In genomic region chr17:46975183-46975582, GRCm38 (mm10) we compare ENCODE assay signal across 10 mouse cellular contexts. TPM values are rescaled to one million over a fixed set of nuclear protein-coding genes. Genes with fewer than 3 reads are reported as not detected.
DNase-seq lines count a peak whose midpoint lies in the region; ATAC-seq and TF ChIP-seq lines count a peak whose summit lies in the region.
"Had no signal": no experiment of that assay in that cellular context is flagged by ENCODE, and none has a peak within 500 bp of the region (broad histone marks: within the 10 kb centered on the region; RNA-seq: fewer than 3 reads in every experiment).

No protein-coding gene starts in this region.

- peak; percentile 78 to 91 for TF ChIP-seq CTCF in CH12.LX (conservative IDR thresholded peaks at IDR 0.05 in 1 of 2, IDR thresholded peaks at IDR 0.05 in 1 of 2; ENCODE audit: low read depth in 2 of 2, low read length in 2 of 2)

- no peaks in the 10 kb centered on the region for H3K27me3 ChIP-seq in CH12.LX (replicated peaks)
- H3K27me3 ChIP-seq: embryonic facial prominence, embryonic 13.5 days; limb, embryonic 13.5 days had no signal

- H3K27ac ChIP-seq in CH12.LX (ENCODE audit: insufficient read depth, low read depth), result no peak overlapping the region
- H3K27ac ChIP-seq: embryonic facial prominence, embryonic 13.5 days; limb, embryonic 13.5 days had no signal

- ATAC-seq in erythroblast, adult 5-6 weeks (replicated peaks; ENCODE audit: low FRiP score, poor library complexity, severe bottlenecking), result peak; percentile 88

- peaks cover 91 to 97% of the 10 kb centered on the region in 2 experiments for H3K36me3 ChIP-seq in CH12.LX (replicated peaks in 1 of 2; ENCODE audit: control insufficient read depth in 1 of 2, insufficient read depth in 1 of 2, low read length in 1 of 2)

- H3K4me2 ChIP-seq in CH12.LX (ENCODE audit: insufficient read depth, low read depth, poor library complexity, severe bottlenecking), result no peak overlapping the region
- H3K4me2 ChIP-seq: embryonic facial prominence, embryonic 13.5 days; limb, embryonic 13.5 days had no signal

- H3K4me1 ChIP-seq in CH12.LX (ENCODE audit: control insufficient read depth in 1 of 2, insufficient read depth in 2 of 2), result no peaks in the 10 kb centered on the region
- H3K4me1 ChIP-seq: embryonic facial prominence, embryonic 13.5 days; limb, embryonic 13.5 days had no signal

- DNase-seq in heart, adult 8-10 months (ENCODE audit: low spot score), result peak; percentile 40
- DNase-seq in heart, postnatal 25 days (ENCODE audit: low spot score), result no peak
- DNase-seq in CH12.LX (ENCODE audit: extremely low read depth), result peak; percentile 58
- peak; percentile 67 to 71 for DNase-seq in adrenal gland, postnatal 36 days
- peak; percentile 26 for DNase-seq in layer of hippocampus, adult 9-10 months (ENCODE audit: low spot score)
- peak; percentile 13 to 44 for DNase-seq in monocyte, adult 2 months (ENCODE audit: low read depth in 1 of 2, low spot score in 2 of 2)
- DNase-seq in testis, postnatal 14 days (ENCODE audit: low spot score), result peak; percentile 19

- H3K79me2 ChIP-seq in CH12.LX (replicated peaks; ENCODE audit: control insufficient read depth, extremely low read depth, insufficient read depth, poor library complexity, severe bottlenecking), result no peaks in the 10 kb centered on the region

- no peak overlapping the region for H3K9ac ChIP-seq in CH12.LX (ENCODE audit: insufficient read depth, low read depth)
- H3K9ac ChIP-seq: embryonic facial prominence, embryonic 13.5 days; limb, embryonic 13.5 days had no signal

- dilution Hi-C loops in CH12.LX (cut with MboI; ENCODE audit: extremely low pct_ligation_motif_present, extremely low pct_unique_long_range_greater_than_20kb, low sequenced_read_pairs), result no loop called here

- no peak for TF ChIP-seq POLR2A in CH12.LX (IDR thresholded peaks at IDR 0.05; ENCODE audit: low read depth, low read length)

- in situ Hi-C loops in CH12.LX (cut with MboI; ENCODE audit: low pct_ligation_motif_present, low pct_unique_long_range_greater_than_20kb, low sequenced_read_pairs), result loop anchor here (25.0 kb wide), 1 partner anchor 738 kb away; the partner anchor contains the start of genes Polr1c and Yipf3

- H3K4me3 ChIP-seq in CH12.LX (replicated peaks in 1 of 3; ENCODE audit: low read depth in 2 of 3, low read length in 2 of 3, poor library complexity in 1 of 3), result no peak overlapping the region
- H3K4me3 ChIP-seq: embryonic facial prominence, embryonic 13.5 days; limb, embryonic 13.5 days had no signal

- TF ChIP-seq RAD21 in CH12.LX (IDR thresholded peaks at IDR 0.05; ENCODE audit: low read depth, low read length), result peak; percentile 70

- intact Hi-C loops in heart, postnatal 25 days (cut with DNase I), result no loop called here

- peaks cover 9% of the 10 kb centered on the region for H3K9me3 ChIP-seq in CH12.LX (replicated peaks; ENCODE audit: low read length)

- no peak for TF ChIP-seq EP300 in CH12.LX (IDR thresholded peaks at IDR 0.05; ENCODE audit: low read length)

TF ChIP-seq in CH12.LX, 34 proteins besides CTCF, POLR2A, EP300 and RAD21:
- TF ChIP-seq MEF2A (IDR thresholded peaks at IDR 0.05; ENCODE audit: borderline replicate concordance, low read depth, low read length) (no peak), NELFE (IDR thresholded peaks at IDR 0.05; ENCODE audit: low read depth, low read length) (no peak), ZKSCAN1 (IDR thresholded peaks at IDR 0.05; ENCODE audit: borderline replicate concordance, low read depth, low read length) (no peak), USF2 (conservative IDR thresholded peaks at IDR 0.05; ENCODE audit: low read depth, low read length) (no peak), TBP (conservative IDR thresholded peaks at IDR 0.05; ENCODE audit: low read depth, low read length) (no peak), UBTF (IDR thresholded peaks at IDR 0.05; ENCODE audit: low read depth, low read length) (no peak), MXI1 (IDR thresholded peaks at IDR 0.05; ENCODE audit: low read depth, low read length) (0 out of 2 replicates have a peak, but pooled peaks have one; percentile 35), ZMIZ1 (IDR thresholded peaks at IDR 0.05; ENCODE audit: low read depth, low read length) (no peak), ETS1 (conservative IDR thresholded peaks at IDR 0.05; ENCODE audit: low read depth, low read length) (no peak), MYC (IDR thresholded peaks at IDR 0.05; ENCODE audit: low read depth, low read length) (peak; percentile 70; the same call in 1 of the 2 replicates), IRF4 (IDR thresholded peaks at IDR 0.05; ENCODE audit: low read depth, low read length) (no peak), MAZ (IDR thresholded peaks at IDR 0.05; ENCODE audit: low read depth, low read length) (no peak), SMC3 (IDR thresholded peaks at IDR 0.05; ENCODE audit: low read depth, low read length) (peak; percentile 51), MAX (IDR thresholded peaks at IDR 0.05; ENCODE audit: low read length) (no peak)

RNA-seq across cellular contexts. Expression of gene Ubr2, which starts 35.2 kb away (rescaled TPM):
- total RNA-seq in heart, adult 8-10 months (2022), result 10 to 100 TPM; 78.8 to 87.7 (median 82.8) TPM
- 10 to 100 TPM; 65.7 to 73.5 TPM for total RNA-seq in heart, postnatal 25 days (2021)
- 32.2 and 39.6 TPM in 2 replicates for total RNA-seq in CH12.LX (2012; rRNA removed)
- total RNA-seq in CH12.LX (2014; rRNA removed), result 19.5 and 20.4 TPM in 2 replicates
- polyA plus RNA-seq in CH12.LX (2012; ENCODE audit: insufficient read length, low read depth), result 50.9 and 52.6 TPM in 2 replicates
- 10 to 100 TPM; 71.2 to 83.7 TPM for total RNA-seq in adrenal gland, postnatal 36 days (2021)
- 51.5 and 58.7 TPM in 2 replicates for total RNA-seq in erythroblast, adult 5-6 weeks (2015; ENCODE audit: low replicate concordance)
- 91.1 and 95.8 TPM in 2 replicates for total RNA-seq in erythroblast, adult 5-6 weeks (2017; ENCODE audit: low replicate concordance)
